Comparison of ENCODE assay signal across 16 mouse cellular contexts in the genomic region with DNA sequence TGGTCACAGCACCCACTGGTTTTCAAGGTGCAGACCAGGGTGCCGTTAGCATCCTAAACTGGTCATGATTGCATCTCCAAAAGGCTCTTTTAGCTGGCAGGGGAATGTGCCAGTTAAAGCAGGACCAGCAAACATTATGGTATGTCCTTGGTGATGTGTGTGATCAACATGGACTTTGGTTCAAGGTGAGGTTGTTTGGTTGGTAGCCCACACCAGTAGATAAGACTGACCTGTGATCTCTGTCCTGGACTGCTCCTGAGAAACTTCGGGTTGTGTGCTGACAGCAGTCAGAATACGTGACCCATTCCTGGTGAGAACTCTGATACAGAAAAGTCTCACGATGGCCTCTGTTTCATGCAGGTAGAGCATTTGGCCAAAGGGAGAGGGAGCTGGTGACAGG. TPM values are rescaled to one million over a fixed set of nuclear protein-coding genes. Genes with fewer than 3 reads are reported as not detected.
"Had no signal": no experiment of that assay in that cellular context is flagged by ENCODE, and none has a peak within 500 bp of the region (broad histone marks: within the 10 kb centered on the region; RNA-seq: fewer than 3 reads in every experiment).

No protein-coding gene starts in this region.

- H3K27ac ChIP-seq: liver, embryonic 13.5 days; midbrain, embryonic 10.5 days; midbrain, embryonic 12.5 days; neural tube, embryonic 12.5 days had no signal

- H3K4me1 ChIP-seq: liver, embryonic 13.5 days; midbrain, embryonic 12.5 days; neural tube, embryonic 12.5 days had no signal

- DNase-seq: liver, embryonic 13.5 days; lung, adult 18-20 months; lung, embryonic 14.5 days; lung, postnatal 10 days; lung, postnatal 4 days; midbrain, embryonic 14.5 days; right cerebral cortex, postnatal 14 days; spleen, adult 18-20 months; thymus, adult 18-20 months; thymus, postnatal 14 days; thymus, postnatal 36 days had no signal

- H3K36me3 ChIP-seq: liver, embryonic 13.5 days; midbrain, embryonic 10.5 days; midbrain, embryonic 12.5 days; neural tube, embryonic 12.5 days had no signal

- ATAC-seq: midbrain, embryonic 16.5 days had no signal

- H3K4me3 ChIP-seq: liver, embryonic 13.5 days; midbrain, embryonic 10.5 days; midbrain, embryonic 12.5 days; myocyte; neural tube, embryonic 12.5 days had no signal

- H3K9ac ChIP-seq: liver, embryonic 13.5 days; lung, embryonic 14.5 days; midbrain, embryonic 12.5 days; neural tube, embryonic 12.5 days had no signal

- H3K27me3 ChIP-seq: liver, embryonic 13.5 days; midbrain, embryonic 12.5 days; neural tube, embryonic 12.5 days had no signal

- H3K4me2 ChIP-seq: liver, embryonic 13.5 days; lung, embryonic 14.5 days; midbrain, embryonic 12.5 days; neural tube, embryonic 12.5 days had no signal

- H3K9me3 ChIP-seq: midbrain, embryonic 10.5 days; neural tube, embryonic 12.5 days had no signal

RNA-seq across cellular contexts. Expression of a gene that starts 11.8 kb away (rescaled TPM):
- polyA plus RNA-seq: lung, embryonic 14.5 days had no signal
